Mouse (Mus musculus): ENCODE measurements around the gene Dpy19l1.
A peak's percentile ranks its signal among the peaks of the same experiment; 100 is the strongest.

Gene Dpy19l1

GRCm38 (mm10) chr9:24503067-24503857 is at the start of gene Dpy19l1:
Dpy19l1 (minus strand) TSS chr9:24503140.
- DNase-seq (ENCODE audit: low spot score in 2 of 2) = peak; percentile 90 to 94

GRCm38 (mm10) chr9:24538159-24538558 is 35.2 kb upstream of the Dpy19l1 start:
- DNase-seq (ENCODE audit: low spot score in 2 of 2) = no peak

- peak; percentile 39 to 52 for DNase-seq (ENCODE audit: low spot score in 2 of 2)
Measured at GRCm38 (mm10) chr9:24516575-24517139, 13.7 kb upstream of the Dpy19l1 start.

- DNase-seq (ENCODE audit: low spot score in 2 of 2) = no peak
Measured at GRCm38 (mm10) chr9:24514078-24514469, 11.1 kb upstream of the Dpy19l1 start.

- peak in 1 of 2 experiments; percentile 13 for DNase-seq (ENCODE audit: low spot score in 2 of 2)
Measured at GRCm38 (mm10) chr9:24513290-24514077, 10.5 kb upstream of the Dpy19l1 start.

GRCm38 (mm10) chr9:24512121-24512539 is 9.2 kb upstream of the Dpy19l1 start:
- no peak for DNase-seq (ENCODE audit: low spot score in 2 of 2)

- no peak for DNase-seq (ENCODE audit: low spot score in 2 of 2)
Measured at GRCm38 (mm10) chr9:24511371-24512120, 8.6 kb upstream of the Dpy19l1 start.

- no peak for DNase-seq (ENCODE audit: low spot score in 2 of 2)
Measured at GRCm38 (mm10) chr9:24508880-24509279, 5.9 kb upstream of the Dpy19l1 start.

- DNase-seq (ENCODE audit: low spot score in 2 of 2) = no peak
Measured at GRCm38 (mm10) chr9:24506510-24506909, 3.6 kb upstream of the Dpy19l1 start.

GRCm38 (mm10) chr9:24505017-24505763 is 2.2 kb upstream of the Dpy19l1 start:
- no peak for DNase-seq (ENCODE audit: low spot score in 2 of 2)

GRCm38 (mm10) chr9:24504381-24504780 is 1.4 kb upstream of the Dpy19l1 start:
- no peak for DNase-seq (ENCODE audit: low spot score in 2 of 2)

GRCm38 (mm10) chr9:24503858-24504219 is 899 bp upstream of the Dpy19l1 start:
- DNase-seq (ENCODE audit: low spot score in 2 of 2) = no peak

- peak in 1 of 2 experiments; percentile 53 for DNase-seq (ENCODE audit: low spot score in 2 of 2)
Measured at GRCm38 (mm10) chr9:24502571-24503004, 352 bp downstream of the Dpy19l1 start.

- DNase-seq (ENCODE audit: low spot score in 2 of 2) = no peak
Measured at GRCm38 (mm10) chr9:24501618-24502017, 1.3 kb downstream of the Dpy19l1 start.

GRCm38 (mm10) chr9:24496226-24496625 is 6.7 kb downstream of the Dpy19l1 start:
- no peak for DNase-seq (ENCODE audit: low spot score in 2 of 2)

GRCm38 (mm10) chr9:24490516-24490915 is 12.4 kb downstream of the Dpy19l1 start:
- no peak for DNase-seq (ENCODE audit: low spot score in 2 of 2)

GRCm38 (mm10) chr9:24488425-24489104 is 14.4 kb downstream of the Dpy19l1 start:
- DNase-seq (ENCODE audit: low spot score in 2 of 2) = no peak

GRCm38 (mm10) chr9:24482375-24482774 is 20.6 kb downstream of the Dpy19l1 start:
- DNase-seq (ENCODE audit: low spot score in 2 of 2) = no peak

- DNase-seq (ENCODE audit: low spot score in 2 of 2) = no peak
Measured at GRCm38 (mm10) chr9:24477251-24477650, 25.7 kb downstream of the Dpy19l1 start.

GRCm38 (mm10) chr9:24473824-24474223 is 29.1 kb downstream of the Dpy19l1 start:
- no peak for DNase-seq (ENCODE audit: low spot score in 2 of 2)

All from urinary bladder, postnatal 36 days (tissue).